22 mouse cellular contexts compared by ENCODE assay signal in genomic region chr9:53634796-53635195, GRCm38 (mm10).
"Had no signal": no experiment of that assay in that cellular context is flagged by ENCODE, and none has a peak within 500 bp of the region (broad histone marks: within the 10 kb centered on the region; RNA-seq: fewer than 3 reads in every experiment).

No protein-coding gene starts in this region.

- H3K9me3 ChIP-seq: heart, embryonic 10.5 days; heart, embryonic 12.5 days; hindbrain, embryonic 10.5 days; hindbrain, embryonic 12.5 days; intestine, embryonic 15.5 days; kidney, embryonic 15.5 days; limb, embryonic 13.5 days; limb, embryonic 15.5 days; liver, embryonic 12.5 days had no signal

- H3K4me2 ChIP-seq: heart, embryonic 12.5 days; hindbrain, embryonic 12.5 days; hindbrain, embryonic 14.5 days; intestine, embryonic 15.5 days; kidney, embryonic 15.5 days; limb, embryonic 13.5 days; limb, embryonic 15.5 days; liver, embryonic 12.5 days had no signal

- H3K4me1 ChIP-seq: heart, embryonic 10.5 days; heart, embryonic 12.5 days; hindbrain, embryonic 10.5 days; hindbrain, embryonic 12.5 days; intestine, embryonic 15.5 days; kidney, embryonic 15.5 days; limb, embryonic 13.5 days; limb, embryonic 15.5 days; liver, embryonic 12.5 days had no signal

- H3K4me3 ChIP-seq: gastrocnemius, adult 2 months; heart, embryonic 10.5 days; heart, embryonic 12.5 days; hindbrain, embryonic 10.5 days; hindbrain, embryonic 12.5 days; intestine, embryonic 15.5 days; kidney, embryonic 15.5 days; limb, embryonic 13.5 days; limb, embryonic 15.5 days; liver, embryonic 12.5 days had no signal

- H3K27ac ChIP-seq: gastrocnemius, adult 2 months; heart, embryonic 10.5 days; hindbrain, embryonic 10.5 days; hindbrain, embryonic 12.5 days; hindbrain, embryonic 14.5 days; intestine, embryonic 15.5 days; kidney, embryonic 15.5 days; kidney, postnatal 0 days; limb, embryonic 13.5 days; limb, embryonic 15.5 days; liver, embryonic 12.5 days; liver, embryonic 14.5 days had no signal

- H3K9ac ChIP-seq: heart, embryonic 12.5 days; hindbrain, embryonic 12.5 days; hindbrain, embryonic 14.5 days; intestine, embryonic 15.5 days; kidney, embryonic 15.5 days; limb, embryonic 13.5 days; limb, embryonic 15.5 days; liver, embryonic 12.5 days; liver, embryonic 14.5 days had no signal

- H3K27me3 ChIP-seq: heart, embryonic 12.5 days; hindbrain, embryonic 12.5 days; intestine, embryonic 15.5 days; kidney, embryonic 15.5 days; limb, embryonic 13.5 days; limb, embryonic 15.5 days; liver, embryonic 12.5 days had no signal

- DNase-seq: gastrocnemius, adult 2 months; gastrocnemius, postnatal 25 days; heart, adult 18-20 months; heart, postnatal 10 days; heart, postnatal 4 days; kidney, adult 18-20 months; kidney, adult 9 months; kidney, postnatal 14 days; kidney, postnatal 36 days; left cerebral cortex, postnatal 4 days had no signal
